Mouse (Mus musculus): ENCODE results near the gene D5Ertd579e.

DNA sequence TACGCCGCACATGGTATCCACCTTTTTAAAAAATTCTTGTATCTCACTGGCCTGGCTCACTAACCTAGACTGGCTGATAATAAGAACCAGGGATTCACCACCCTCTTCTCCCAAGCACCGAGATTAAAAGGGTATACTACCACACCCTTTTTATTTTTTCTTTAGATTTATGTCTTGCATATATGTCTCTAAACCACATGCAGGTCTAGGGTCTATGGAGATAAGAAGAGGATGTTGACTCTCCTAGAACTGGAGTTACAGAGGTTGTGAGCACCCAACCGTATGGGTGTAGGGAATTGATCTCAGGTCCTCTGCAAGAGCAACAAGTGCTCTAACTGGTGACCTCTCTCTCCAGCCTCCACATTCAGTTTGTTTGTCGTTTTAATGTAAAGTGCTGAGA is 17.9 kb downstream of the D5Ertd579e start:
- TF ChIP-seq CTCF (IDR thresholded peaks at IDR 0.05; ENCODE audit: control insufficient read depth, insufficient read depth, insufficient read length) = no peak
- no peak for TF ChIP-seq MAX (IDR thresholded peaks at IDR 0.05)
- TF ChIP-seq MYOD1 (IDR thresholded peaks at IDR 0.05; ENCODE audit: control insufficient read depth, insufficient read length, low read depth) = no peak
- no peak for TF ChIP-seq MYOG (IDR thresholded peaks at IDR 0.05; ENCODE audit: control insufficient read depth, extremely low read depth, insufficient read length)
- TF ChIP-seq USF1 (IDR thresholded peaks at IDR 0.05; ENCODE audit: low read depth) = no peak
- no peak for TF ChIP-seq FOSL1 (IDR thresholded peaks at IDR 0.05; ENCODE audit: insufficient read depth, low read length, poor library complexity, severe bottlenecking)

All from C2C12 (cell line).